Comparison of ENCODE assay signal across 19 mouse cellular contexts in genomic region chr9:36961153-36961552, GRCm38 (mm10).
DNase-seq lines count a peak whose midpoint lies in the region; TF ChIP-seq lines count a peak whose summit lies in the region.
"Had no signal": no experiment of that assay in that cellular context is flagged by ENCODE, and none has a peak within 500 bp of the region (broad histone marks: within the 10 kb centered on the region; RNA-seq: fewer than 3 reads in every experiment).

No protein-coding gene starts in this region.

- peak overlapping the region; percentile 9; the same call in 1 of the 2 replicates for H3K27ac ChIP-seq in heart, adult 2 months
- H3K27ac ChIP-seq in left cerebral cortex, adult 2 months, result peak overlapping the region; percentile 30; the same call in 1 of the 2 replicates
- H3K27ac ChIP-seq: embryonic facial prominence, embryonic 12.5 days; forebrain, embryonic 13.5 days; forebrain, embryonic 15.5 days had no signal

- DNase-seq in heart, adult 2 months, result no peak
- DNase-seq in heart, postnatal 36 days, result no peak
- DNase-seq in left cerebral cortex, adult 2 months (ENCODE audit: extremely low spot score in 1 of 2, low spot score in 2 of 2), result no peak
- no peak for DNase-seq in left cerebral cortex, adult 9 months (ENCODE audit: low spot score in 2 of 2)
- DNase-seq in skeletal muscle tissue, adult 2 months (ENCODE audit: low read depth, low spot score), result peak; percentile 49
- DNase-seq in urinary bladder, postnatal 10 days (ENCODE audit: low spot score), result no peak
- DNase-seq: adrenal gland, adult 2 months; adrenal gland, postnatal 10 days; adrenal gland, postnatal 25 days; cerebellum, adult 11 months; cerebellum, adult 18-20 months; cerebellum, adult 8-10 months; cerebellum, adult 9-11 months; cerebellum, postnatal 14 days; cerebellum, postnatal 36 days had no signal

- no peak for TF ChIP-seq POLR2A in heart, adult 2 months (IDR thresholded peaks at IDR 0.05; ENCODE audit: insufficient read depth, low read depth, low read length)

- WGBS in heart, adult 2 months, result 69% methylated on average over 5 of the region's 5 CpGs

- no peak overlapping the region for H3K9ac ChIP-seq in heart, adult 2 months (ENCODE audit: low read depth, low read length)
- H3K9ac ChIP-seq: embryonic facial prominence, embryonic 12.5 days; forebrain, embryonic 13.5 days; forebrain, embryonic 15.5 days had no signal

- TF ChIP-seq EP300 in heart, adult 2 months (IDR thresholded peaks at IDR 0.05; ENCODE audit: insufficient read depth, low read depth, low read length), result no peak

- no peaks in the 10 kb centered on the region; the same call in 1 of the 2 replicates for H3K36me3 ChIP-seq in heart, adult 2 months (ENCODE audit: control insufficient read depth, insufficient read depth, low read length)
- H3K36me3 ChIP-seq: embryonic facial prominence, embryonic 10.5 days; embryonic facial prominence, embryonic 12.5 days; forebrain, embryonic 15.5 days had no signal

- no peaks in the 10 kb centered on the region for H3K79me2 ChIP-seq in heart, adult 2 months (replicated peaks; ENCODE audit: control insufficient read depth, insufficient read depth, low read length)

- intact Hi-C loops in heart, adult 2 months (cut with DNase I), result loop anchor here (10.0 kb wide), 1 partner anchor 364 kb away; no protein-coding TSS in a partner anchor
- intact Hi-C loops in heart, postnatal 36 days (cut with DNase I), result no loop called here
- intact Hi-C loops in left cerebral cortex, adult 2 months (cut with DNase I), result no loop called here

- H3K4me3 ChIP-seq in heart, adult 2 months, result no peak overlapping the region
- no peak overlapping the region for H3K4me3 ChIP-seq in left cerebral cortex, adult 2 months
- H3K4me3 ChIP-seq: embryonic facial prominence, embryonic 10.5 days; embryonic facial prominence, embryonic 12.5 days; forebrain, embryonic 13.5 days; forebrain, embryonic 15.5 days had no signal

- H3K27me3 ChIP-seq in heart, adult 2 months (ENCODE audit: control insufficient read depth, insufficient read depth, low read length), result no peaks in the 10 kb centered on the region
- H3K27me3 ChIP-seq: embryonic facial prominence, embryonic 12.5 days; forebrain, embryonic 15.5 days had no signal

- no peaks in the 10 kb centered on the region; the same call in 1 of the 2 replicates for H3K4me1 ChIP-seq in heart, adult 2 months (ENCODE audit: control insufficient read depth, insufficient read depth, low read length)

- TF ChIP-seq CTCF in heart, adult 2 months (IDR thresholded peaks at IDR 0.05), result no peak
- no peak for TF ChIP-seq CTCF in left cerebral cortex, adult 2 months (IDR thresholded peaks at IDR 0.05)
